Mouse (Mus musculus): ENCODE measurements at regions not wholly inside any gene's neighbourhood (a gene's known extent, or its start where the extent isn't known, plus 50 kb on each side); places are given as distances from the start of the nearest gene placed in this dataset.

GRCm38 (mm10) chr1:64318440-64319154 lies 196.5 kb upstream of the Klf7 start:
- ATAC-seq (ENCODE audit: insufficient read depth), result no peak
- Histone ChIP-seq H3K27me3 (ENCODE audit: control insufficient read depth, insufficient read depth, low read length) (no peaks in the 10 kb centered on the region), H3K4me2 (ENCODE audit: low read depth) (no peak overlapping the region), H3K4me3 (ENCODE audit: insufficient read depth in 1 of 2, low read depth in 2 of 2, low read length in 2 of 2) (no peak overlapping the region), H3K27ac (no peak overlapping the region), H3K9me3 (ENCODE audit: control insufficient read depth, low read length) (no peaks in the 10 kb centered on the region), H3K9ac (replicated peaks) (no peak overlapping the region), H3K36me3 (replicated peaks; ENCODE audit: control insufficient read depth, insufficient read depth, low read depth) (no peaks in the 10 kb centered on the region), H3K4me1 (replicated peaks; ENCODE audit: control insufficient read depth in 2 of 2, insufficient read depth in 2 of 2, low read length in 1 of 2) (no peaks in the 10 kb centered on the region)
- TF ChIP-seq CTCF (IDR thresholded peaks at IDR 0.05; ENCODE audit: low read depth), result no peak
- TF ChIP-seq EP300 (IDR thresholded peaks at IDR 0.05; ENCODE audit: low read depth), result no peak
- DNase-seq (ENCODE audit: low read depth in 3 of 3, low spot score in 3 of 3), result no peak
- 50% methylated on average over 8 of the region's 8 CpGs for WGBS (ENCODE audit: insufficient replicate concordance)

- DNase-seq (ENCODE audit: low read depth in 3 of 3, low spot score in 3 of 3), result no peak
- 57% methylated on average over 5 of the region's 5 CpGs for WGBS (ENCODE audit: insufficient replicate concordance)
- Histone ChIP-seq H3K4me2 (ENCODE audit: low read depth) (no peak overlapping the region), H3K4me1 (replicated peaks; ENCODE audit: control insufficient read depth in 2 of 2, insufficient read depth in 2 of 2, low read length in 1 of 2) (no peaks in the 10 kb centered on the region), H3K9ac (replicated peaks) (no peak overlapping the region), H3K27ac (no peak overlapping the region), H3K4me3 (ENCODE audit: insufficient read depth in 1 of 2, low read depth in 2 of 2, low read length in 2 of 2) (no peak overlapping the region), H3K36me3 (replicated peaks; ENCODE audit: control insufficient read depth, insufficient read depth, low read depth) (no peaks in the 10 kb centered on the region), H3K27me3 (ENCODE audit: control insufficient read depth, insufficient read depth, low read length) (no peaks in the 10 kb centered on the region), H3K9me3 (ENCODE audit: control insufficient read depth, low read length) (no peaks in the 10 kb centered on the region)
- TF ChIP-seq EP300 (IDR thresholded peaks at IDR 0.05; ENCODE audit: low read depth) (no peak), CTCF (IDR thresholded peaks at IDR 0.05; ENCODE audit: low read depth) (no peak)
- ATAC-seq (ENCODE audit: insufficient read depth), result no peak
Measured at GRCm38 (mm10) chr1:64317032-64317636, 195.1 kb upstream of the Klf7 start.

- no peak overlapping the region for H3K4me3 ChIP-seq (ENCODE audit: insufficient read depth in 1 of 2, low read depth in 2 of 2, low read length in 2 of 2)
- no peaks in the 10 kb centered on the region for H3K27me3 ChIP-seq (ENCODE audit: control insufficient read depth, insufficient read depth, low read length)
- H3K9me3 ChIP-seq (ENCODE audit: control insufficient read depth, low read length), result no peaks in the 10 kb centered on the region
- no peaks in the 10 kb centered on the region; a peak in 1 of 4 replicates for H3K4me1 ChIP-seq (replicated peaks; ENCODE audit: control insufficient read depth in 2 of 2, insufficient read depth in 2 of 2, low read length in 1 of 2)
- TF ChIP-seq EP300 (IDR thresholded peaks at IDR 0.05; ENCODE audit: low read depth), result no peak
- no peak for TF ChIP-seq CTCF (IDR thresholded peaks at IDR 0.05; ENCODE audit: low read depth)
- WGBS (ENCODE audit: insufficient replicate concordance), result 48% methylated on average over 3 of the region's 3 CpGs
- H3K27ac ChIP-seq, result no peak overlapping the region
- H3K9ac ChIP-seq (replicated peaks), result no peak overlapping the region
- no peak overlapping the region for H3K4me2 ChIP-seq (ENCODE audit: low read depth)
- ATAC-seq (ENCODE audit: insufficient read depth), result no peak
- H3K36me3 ChIP-seq (replicated peaks; ENCODE audit: control insufficient read depth, insufficient read depth, low read depth), result no peaks in the 10 kb centered on the region
- no peak for DNase-seq (ENCODE audit: low read depth in 3 of 3, low spot score in 3 of 3)
Measured at GRCm38 (mm10) chr1:64311371-64311770, 189.3 kb upstream of the Klf7 start.

GRCm38 (mm10) chr1:64308560-64308959 lies 186.5 kb upstream of the Klf7 start:
- Histone ChIP-seq H3K36me3 (replicated peaks; ENCODE audit: control insufficient read depth, insufficient read depth, low read depth) (no peaks in the 10 kb centered on the region), H3K4me2 (ENCODE audit: low read depth) (no peak overlapping the region), H3K27me3 (ENCODE audit: control insufficient read depth, insufficient read depth, low read length) (no peaks in the 10 kb centered on the region), H3K4me1 (replicated peaks; ENCODE audit: control insufficient read depth in 2 of 2, insufficient read depth in 2 of 2, low read length in 1 of 2) (peaks cover 0 to 5% of the 10 kb centered on the region in 2 experiments; a peak in 1 of 4 replicates), H3K27ac (no peak overlapping the region), H3K9me3 (ENCODE audit: control insufficient read depth, low read length) (no peaks in the 10 kb centered on the region), H3K4me3 (ENCODE audit: insufficient read depth in 1 of 2, low read depth in 2 of 2, low read length in 2 of 2) (no peak overlapping the region), H3K9ac (replicated peaks) (no peak overlapping the region)
- DNase-seq (ENCODE audit: low read depth in 3 of 3, low spot score in 3 of 3) (no peak), ATAC-seq (ENCODE audit: insufficient read depth) (no peak)
- 60% methylated on average over 15 of the region's 15 CpGs for WGBS (ENCODE audit: insufficient replicate concordance)
- TF ChIP-seq CTCF (IDR thresholded peaks at IDR 0.05; ENCODE audit: low read depth) (no peak), EP300 (IDR thresholded peaks at IDR 0.05; ENCODE audit: low read depth) (no peak)

GRCm38 (mm10) chr1:64308088-64308487 lies 186.0 kb upstream of the Klf7 start:
- TF ChIP-seq EP300 (IDR thresholded peaks at IDR 0.05; ENCODE audit: low read depth), result no peak
- no peak for TF ChIP-seq CTCF (IDR thresholded peaks at IDR 0.05; ENCODE audit: low read depth)
- DNase-seq (ENCODE audit: low read depth in 3 of 3, low spot score in 3 of 3), result no peak
- Histone ChIP-seq H3K36me3 (replicated peaks; ENCODE audit: control insufficient read depth, insufficient read depth, low read depth) (no peaks in the 10 kb centered on the region), H3K4me2 (ENCODE audit: low read depth) (no peak overlapping the region), H3K4me1 (replicated peaks; ENCODE audit: control insufficient read depth in 2 of 2, insufficient read depth in 2 of 2, low read length in 1 of 2) (peaks cover 0 to 5% of the 10 kb centered on the region in 2 experiments; a peak in 1 of 4 replicates), H3K27me3 (ENCODE audit: control insufficient read depth, insufficient read depth, low read length) (no peaks in the 10 kb centered on the region), H3K27ac (no peak overlapping the region), H3K9ac (replicated peaks) (no peak overlapping the region), H3K9me3 (ENCODE audit: control insufficient read depth, low read length) (no peaks in the 10 kb centered on the region), H3K4me3 (ENCODE audit: insufficient read depth in 1 of 2, low read depth in 2 of 2, low read length in 2 of 2) (no peak overlapping the region)
- 47% methylated on average over 10 of the region's 10 CpGs for WGBS (ENCODE audit: insufficient replicate concordance)
- ATAC-seq (ENCODE audit: insufficient read depth), result no peak
